Comparison of ENCODE assay signal across 26 mouse cellular contexts in genomic region chr1:175537321-175537720, GRCm38 (mm10). TPM values are rescaled to one million over a fixed set of nuclear protein-coding genes. Genes with fewer than 3 reads are reported as not detected.
DNase-seq lines count a peak whose midpoint lies in the region; ATAC-seq and TF ChIP-seq lines count a peak whose summit lies in the region.
"Had no signal": no experiment of that assay in that cellular context is flagged by ENCODE, and none has a peak within 500 bp of the region (broad histone marks: within the 10 kb centered on the region; RNA-seq: fewer than 3 reads in every experiment).

No protein-coding gene starts in this region.

- DNase-seq in stomach, postnatal 0 days (ENCODE audit: low spot score), result no peak
- DNase-seq in thymus, postnatal 25 days, result no peak
- DNase-seq in kidney, adult 2 months, result no peak
- DNase-seq in adrenal gland, adult (ENCODE audit: inconsistent age in 2 of 2, low spot score in 1 of 2), result no peak
- no peak for DNase-seq in left cerebral cortex, postnatal 14 days (ENCODE audit: low spot score in 2 of 2)
- DNase-seq: adrenal gland, adult 2 months; adrenal gland, postnatal 10 days; adrenal gland, postnatal 25 days; cerebellum, adult 11 months; cerebellum, adult 18-20 months; cerebellum, adult 8-10 months; cerebellum, postnatal 10 days; cerebellum, postnatal 25 days; embryo, embryonic 11 days had no signal

- intact Hi-C loops in left cerebral cortex, postnatal 14 days (cut with DNase I), result no loop called here

- no peak for TF ChIP-seq CTCF in stomach, postnatal 0 days (IDR thresholded peaks at IDR 0.05; ENCODE audit: low read depth)
- TF ChIP-seq CTCF in kidney, adult 2 months (conservative IDR thresholded peaks at IDR 0.05; ENCODE audit: insufficient read depth, insufficient read length, low read depth, low read length), result no peak

- 0 out of 2 replicates have a peak, but pooled peaks have one; percentile 39 for ATAC-seq in common myeloid progenitor, adult 5-6 weeks (replicated peaks; ENCODE audit: low read depth, poor library complexity, severe bottlenecking)
- ATAC-seq in megakaryocyte, adult 5-6 weeks (ENCODE audit: poor library complexity, severe bottlenecking), result peak; percentile 38; the same call in 1 of the 2 replicates
- peak; percentile 61 for ATAC-seq in megakaryocyte-erythroid progenitor cell, adult 5-6 weeks (replicated peaks; ENCODE audit: low FRiP score, low TSS enrichment, poor library complexity, severe bottlenecking)
- ATAC-seq in stomach, postnatal 0 days (ENCODE audit: low FRiP score, low TSS enrichment), result peak; percentile 54; the same call in 1 of the 2 replicates
- ATAC-seq: activated CD4-positive, CD25-positive, alpha-beta regulatory T cell, adult 4 months; forebrain, embryonic 14.5 days; forebrain, embryonic 16.5 days; Patski had no signal

- no peak overlapping the region for H3K4me3 ChIP-seq in stomach, postnatal 0 days (ENCODE audit: low read depth, low read length)
- H3K4me3 ChIP-seq in kidney, adult 2 months (ENCODE audit: insufficient read depth, low read depth, low read length), result no peak overlapping the region
- H3K4me3 ChIP-seq: embryonic facial prominence, embryonic 13.5 days; embryonic facial prominence, embryonic 15.5 days; erythroblast, embryonic 14.5 days; forebrain, embryonic 10.5 days; forebrain, embryonic 12.5 days had no signal

- no peaks in the 10 kb centered on the region for H3K36me3 ChIP-seq in stomach, postnatal 0 days (ENCODE audit: control insufficient read depth, insufficient read depth, low read length)
- no peaks in the 10 kb centered on the region for H3K36me3 ChIP-seq in kidney, adult 2 months (ENCODE audit: control insufficient read depth, insufficient read depth, low read length)
- H3K36me3 ChIP-seq: embryonic facial prominence, embryonic 13.5 days; embryonic facial prominence, embryonic 15.5 days; forebrain, embryonic 10.5 days; forebrain, embryonic 12.5 days had no signal

- 10% methylated on average over 1 of the region's 1 CpGs for WGBS in stomach, postnatal 0 days
- WGBS in kidney, adult 2 months, result 73% methylated on average over 1 of the region's 1 CpGs

- H3K9ac ChIP-seq in stomach, postnatal 0 days (ENCODE audit: low read length), result no peak overlapping the region
- H3K9ac ChIP-seq: embryonic facial prominence, embryonic 13.5 days; embryonic facial prominence, embryonic 15.5 days; forebrain, embryonic 12.5 days had no signal

- no peak overlapping the region for H3K4me2 ChIP-seq in stomach, postnatal 0 days (replicated peaks; ENCODE audit: low read depth)
- H3K4me2 ChIP-seq: embryonic facial prominence, embryonic 13.5 days; embryonic facial prominence, embryonic 15.5 days; forebrain, embryonic 12.5 days had no signal

- H3K4me1 ChIP-seq in stomach, postnatal 0 days (replicated peaks; ENCODE audit: control insufficient read depth, insufficient read depth), result no peaks in the 10 kb centered on the region
- H3K4me1 ChIP-seq in kidney, adult 2 months (ENCODE audit: control insufficient read depth, insufficient read depth, low read length), result no peaks in the 10 kb centered on the region
- H3K4me1 ChIP-seq: embryonic facial prominence, embryonic 13.5 days; embryonic facial prominence, embryonic 15.5 days; forebrain, embryonic 10.5 days; forebrain, embryonic 12.5 days had no signal

- no peak for TF ChIP-seq POLR2A in kidney, adult 2 months (IDR thresholded peaks at IDR 0.05; ENCODE audit: low read depth, low read length)

- TF ChIP-seq EP300 in stomach, postnatal 0 days (optimal IDR thresholded peaks at IDR 0.05), result no peak

- H3K9me3 ChIP-seq in stomach, postnatal 0 days (ENCODE audit: control insufficient read depth, low read length), result no peaks in the 10 kb centered on the region
- H3K9me3 ChIP-seq: embryonic facial prominence, embryonic 13.5 days; embryonic facial prominence, embryonic 15.5 days; forebrain, embryonic 10.5 days; forebrain, embryonic 12.5 days had no signal

- no peak overlapping the region for H3K27ac ChIP-seq in stomach, postnatal 0 days (replicated peaks)
- H3K27ac ChIP-seq in kidney, adult 2 months (ENCODE audit: insufficient read depth, low read depth, low read length), result no peak overlapping the region
- H3K27ac ChIP-seq: embryonic facial prominence, embryonic 13.5 days; embryonic facial prominence, embryonic 15.5 days; forebrain, embryonic 10.5 days; forebrain, embryonic 12.5 days had no signal

- H3K27me3 ChIP-seq in stomach, postnatal 0 days (ENCODE audit: control insufficient read depth, insufficient read depth, low read length), result no peaks in the 10 kb centered on the region
- H3K27me3 ChIP-seq in kidney, adult 2 months (replicated peaks; ENCODE audit: control insufficient read depth, insufficient read depth, low read length), result no peaks in the 10 kb centered on the region; the same call in 1 of the 2 replicates
- H3K27me3 ChIP-seq: embryonic facial prominence, embryonic 13.5 days; embryonic facial prominence, embryonic 15.5 days; forebrain, embryonic 12.5 days; Patski had no signal

RNA-seq across cellular contexts. Expression of gene Rgs7, which starts 45.0 kb away (rescaled TPM):
- not detected in 2 replicates for total RNA-seq in common myeloid progenitor, adult 5-6 weeks (2017)
- total RNA-seq in megakaryocyte, adult 5-6 weeks (2015), result not detected in 2 replicates
- not detected in 2 replicates for total RNA-seq in megakaryocyte, adult 5-6 weeks (2017)
- total RNA-seq in megakaryocyte-erythroid progenitor cell, adult 5-6 weeks (2014; fragmentation: Nextera tagmentation), result not detected in 2 replicates
- not detected in 2 replicates for total RNA-seq in megakaryocyte-erythroid progenitor cell, adult 5-6 weeks (2017)
- polyA plus RNA-seq in stomach, postnatal 0 days (2015; fragmentation: Nextera tagmentation; extraction: Ambion mirVana), result 0.96 and 1.2 TPM in 2 replicates
- polyA plus RNA-seq in kidney, adult 2 months (2012; rRNA removed), result 0.73 and 1.2 TPM in 2 replicates
- total RNA-seq in left cerebral cortex, postnatal 14 days (2021), result 100 to 1,000 TPM; 108 to 116 TPM
- polyA plus RNA-seq: activated CD4-positive, CD25-positive, alpha-beta regulatory T cell, adult 4 months; erythroblast, embryonic 14.5 days had no signal

Comparison
In these comparisons a context has a peak if more than half of its experiments do, and no peak if none do; other contexts are left out.
1. RNA of gene Rgs7, which starts 45.0 kb away (total RNA-seq): 108 to 116 TPM in left cerebral cortex, postnatal 14 days; not detected in common myeloid progenitor, adult 5-6 weeks, not detected in megakaryocyte, adult 5-6 weeks and not detected in megakaryocyte-erythroid progenitor cell, adult 5-6 weeks; every median in the first group is over 100 times any median in the second.
2. Peak in every context shown above with its lines, with median percentiles within 50 percentile points of each other: ATAC-seq.